Mouse (Mus musculus): ENCODE data around the gene Emg1. TPM values are rescaled to one million over a fixed set of nuclear protein-coding genes. Genes with fewer than 3 reads are reported as not detected.

Emg1 gene
- polyA plus RNA-seq, 1 experiment: 95.2 TPM

DNA sequence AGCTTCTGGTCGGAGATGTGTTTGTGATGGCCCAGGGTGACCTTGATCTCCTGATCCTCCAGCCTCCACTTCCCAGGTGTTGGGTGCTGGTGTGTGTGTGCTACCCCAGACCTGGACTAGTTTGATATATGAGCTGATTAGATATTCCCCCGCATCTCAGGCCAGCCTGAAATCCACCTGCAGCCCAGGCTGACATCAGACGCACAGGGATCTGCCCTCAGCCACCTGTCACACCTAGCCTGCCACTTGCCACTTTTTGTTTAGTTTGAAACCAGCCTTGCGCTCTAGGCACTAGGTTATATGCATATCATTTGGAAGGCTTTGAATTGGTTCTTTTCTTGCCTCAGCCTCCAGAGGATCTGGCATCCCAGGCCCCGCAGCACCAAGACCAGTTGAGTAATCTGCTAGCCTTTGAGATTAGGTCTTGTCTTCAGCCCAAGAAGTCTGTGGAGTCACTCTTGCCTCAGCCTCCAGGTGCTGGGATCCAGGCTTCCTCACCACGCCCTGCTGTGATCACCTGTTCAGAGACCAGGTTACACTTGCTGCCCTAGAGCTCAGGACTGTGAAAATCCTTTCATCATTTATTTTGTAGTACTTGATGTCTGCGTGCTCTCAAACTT, 41.6 kb downstream of the Emg1 start:
- no peak for TF ChIP-seq CTCF (IDR thresholded peaks at IDR 0.05; ENCODE audit: borderline replicate concordance, extremely low read depth, insufficient read depth, insufficient read length)
- TF ChIP-seq POLR2A (IDR thresholded peaks at IDR 0.05; ENCODE audit: borderline replicate concordance, extremely low read depth, insufficient read depth, insufficient read length, poor library complexity, severe bottlenecking): no peak
- DNase-seq (ENCODE audit: low read depth): no peak

DNA sequence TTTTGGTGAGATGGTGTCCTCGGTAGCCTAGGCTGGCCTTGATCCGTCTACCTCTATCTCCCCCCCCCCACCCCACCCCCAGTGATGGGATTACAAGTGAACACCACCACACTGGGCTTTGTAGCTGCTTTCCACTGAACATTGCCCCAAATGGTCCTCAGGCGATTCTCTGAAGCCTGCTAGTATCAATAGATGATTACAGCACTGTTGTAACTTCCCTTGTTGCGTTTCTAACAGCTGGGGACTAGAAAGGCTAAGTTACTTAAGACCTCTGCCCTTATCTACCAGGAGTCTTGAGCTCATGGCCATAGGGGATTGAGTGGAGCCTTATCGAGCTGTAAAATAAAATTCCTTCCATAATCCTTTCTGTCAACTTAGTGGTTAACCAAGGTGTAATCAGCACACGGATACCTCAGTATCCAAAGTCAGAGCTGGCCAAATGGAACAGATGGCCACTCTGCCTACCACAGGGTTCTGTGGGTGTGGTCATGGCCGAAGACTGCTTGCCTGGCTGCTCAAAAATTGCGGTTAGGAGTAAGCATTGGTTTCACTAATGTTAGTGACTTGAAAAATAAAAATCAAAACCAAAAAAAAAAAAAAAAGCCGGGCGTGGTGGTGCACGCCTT, 42.6 kb downstream of the Emg1 start:
- TF ChIP-seq CTCF (IDR thresholded peaks at IDR 0.05; ENCODE audit: borderline replicate concordance, extremely low read depth, insufficient read depth, insufficient read length) (no peak), POLR2A (IDR thresholded peaks at IDR 0.05; ENCODE audit: borderline replicate concordance, extremely low read depth, insufficient read depth, insufficient read length, poor library complexity, severe bottlenecking) (no peak)
- DNase-seq (ENCODE audit: low read depth): no peak

DNA sequence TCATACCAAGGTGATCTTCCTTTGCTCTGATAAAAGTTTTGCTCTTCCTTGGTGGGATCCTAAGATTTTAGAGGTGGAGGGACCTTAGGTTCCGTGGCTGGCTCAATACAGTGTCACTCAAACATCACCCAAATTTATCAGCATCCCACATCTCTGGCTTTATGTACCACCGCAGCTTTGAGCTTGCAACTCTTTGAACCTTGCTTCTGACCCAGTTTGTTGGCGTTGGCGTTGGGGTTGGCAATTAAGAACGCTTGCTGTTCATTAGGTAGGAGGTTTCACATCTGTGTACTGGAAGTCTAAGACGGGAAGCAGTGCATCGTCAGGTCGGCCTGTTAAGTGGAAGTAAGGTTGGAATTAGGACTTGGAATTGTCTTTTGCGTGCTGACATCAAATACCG, 47.0 kb downstream of the Emg1 start:
- TF ChIP-seq CTCF (IDR thresholded peaks at IDR 0.05; ENCODE audit: borderline replicate concordance, extremely low read depth, insufficient read depth, insufficient read length): no peak
- no peak for TF ChIP-seq POLR2A (IDR thresholded peaks at IDR 0.05; ENCODE audit: borderline replicate concordance, extremely low read depth, insufficient read depth, insufficient read length, poor library complexity, severe bottlenecking)
- no peak for DNase-seq (ENCODE audit: low read depth)

DNA sequence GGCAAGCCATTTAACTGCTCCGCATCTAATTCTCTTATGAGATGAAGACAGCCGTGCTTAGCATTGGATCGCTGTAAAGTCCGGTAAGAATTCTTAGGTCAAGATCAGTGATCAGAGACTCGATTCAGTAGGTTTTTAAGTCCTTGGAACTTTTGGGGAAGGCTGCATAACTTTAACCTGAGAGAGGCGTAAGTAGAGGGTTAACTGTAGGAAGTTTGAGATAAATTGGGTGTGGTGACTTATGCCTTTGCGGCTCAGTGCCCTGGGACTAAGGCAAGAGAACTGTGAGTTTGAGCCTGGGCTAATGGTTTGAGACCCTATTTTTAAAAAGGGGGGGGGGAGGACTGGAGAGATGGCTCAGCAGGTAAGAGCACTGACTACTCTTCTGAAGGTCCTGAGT, 47.7 kb downstream of the Emg1 start:
- DNase-seq (ENCODE audit: low read depth): no peak
- TF ChIP-seq POLR2A (IDR thresholded peaks at IDR 0.05; ENCODE audit: borderline replicate concordance, extremely low read depth, insufficient read depth, insufficient read length, poor library complexity, severe bottlenecking) (no peak), CTCF (IDR thresholded peaks at IDR 0.05; ENCODE audit: borderline replicate concordance, extremely low read depth, insufficient read depth, insufficient read length) (no peak)

DNA sequence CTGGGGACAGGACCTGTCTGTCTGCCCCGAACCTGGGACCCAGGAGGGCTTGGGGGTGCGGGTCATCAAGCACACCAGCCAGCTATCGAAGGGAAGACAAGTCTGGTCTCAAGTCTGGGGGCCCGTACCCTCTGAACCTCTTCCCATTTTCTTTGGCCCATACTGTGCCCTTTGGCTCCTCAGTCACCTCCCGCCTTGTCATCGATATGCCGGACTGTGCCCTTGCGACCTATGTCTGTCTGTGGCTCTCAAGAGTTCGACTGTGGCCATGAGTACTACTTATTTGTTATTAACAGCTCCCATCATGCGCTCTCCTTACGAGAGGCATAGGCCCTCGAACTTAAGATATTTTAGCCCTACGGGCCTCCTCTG, 48.6 kb downstream of the Emg1 start:
- TF ChIP-seq CTCF (IDR thresholded peaks at IDR 0.05; ENCODE audit: borderline replicate concordance, extremely low read depth, insufficient read depth, insufficient read length) (no peak), POLR2A (IDR thresholded peaks at IDR 0.05; ENCODE audit: borderline replicate concordance, extremely low read depth, insufficient read depth, insufficient read length, poor library complexity, severe bottlenecking) (no peak)
- no peak for DNase-seq (ENCODE audit: low read depth)

DNA sequence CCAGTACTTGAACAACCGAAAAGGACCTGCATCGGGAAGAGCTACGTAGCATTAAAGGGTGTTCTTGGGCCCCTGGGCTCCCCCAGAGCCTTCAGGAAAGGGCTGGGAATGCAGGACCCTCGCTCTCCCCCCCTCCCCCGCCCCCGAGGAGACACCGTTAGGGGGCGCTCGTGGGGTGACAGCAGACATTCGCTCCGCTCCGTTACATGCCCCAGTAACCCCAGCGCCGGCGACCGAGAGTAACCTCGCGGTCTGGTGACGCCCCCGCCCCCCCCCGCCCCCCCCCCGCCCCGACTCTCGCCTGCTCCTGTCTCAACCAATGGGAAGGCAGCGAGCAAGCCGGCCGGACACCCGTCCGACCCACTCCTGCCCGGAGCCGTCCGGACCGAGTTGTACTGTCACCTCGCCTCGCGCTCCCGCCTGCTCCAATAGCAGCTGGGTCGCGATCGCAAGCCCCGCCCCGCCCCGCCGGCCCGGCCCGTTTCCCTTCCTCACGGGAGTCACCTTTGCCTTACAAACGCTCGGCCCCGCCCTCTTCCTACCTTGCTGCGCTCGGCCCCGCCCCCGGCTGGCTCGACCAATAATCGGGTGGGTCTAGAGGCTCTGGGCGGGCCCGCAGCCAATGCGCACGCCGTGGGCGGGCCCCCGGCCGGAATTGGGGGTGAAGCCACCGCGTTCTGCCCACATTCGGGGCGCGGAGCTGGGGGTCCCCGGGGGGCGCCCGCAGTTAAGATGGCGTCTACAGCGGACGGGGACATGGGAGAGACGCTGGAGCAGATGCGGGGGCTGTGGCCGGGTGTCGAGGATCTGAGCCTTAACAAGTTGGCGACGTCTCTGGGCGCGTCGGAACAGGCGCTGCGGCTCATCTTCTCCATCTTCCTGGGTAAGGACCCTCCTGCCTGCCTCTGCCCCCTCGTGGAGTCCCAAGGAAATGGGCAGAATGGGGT, 49.2 kb downstream of the Emg1 start, which contains the start of gene Lpcat3:
Gene Lpcat3, plus strand, starts transcription at position 551 of the 947 bp plus-strand sequence.
- peak; percentile 98 for DNase-seq (ENCODE audit: low read depth)
- peak; percentile 68 for TF ChIP-seq CTCF (IDR thresholded peaks at IDR 0.05; ENCODE audit: borderline replicate concordance, extremely low read depth, insufficient read depth, insufficient read length)
- TF ChIP-seq POLR2A (IDR thresholded peaks at IDR 0.05; ENCODE audit: borderline replicate concordance, extremely low read depth, insufficient read depth, insufficient read length, poor library complexity, severe bottlenecking): peak; percentile 28; the same call in 1 of the 2 replicates

DNA sequence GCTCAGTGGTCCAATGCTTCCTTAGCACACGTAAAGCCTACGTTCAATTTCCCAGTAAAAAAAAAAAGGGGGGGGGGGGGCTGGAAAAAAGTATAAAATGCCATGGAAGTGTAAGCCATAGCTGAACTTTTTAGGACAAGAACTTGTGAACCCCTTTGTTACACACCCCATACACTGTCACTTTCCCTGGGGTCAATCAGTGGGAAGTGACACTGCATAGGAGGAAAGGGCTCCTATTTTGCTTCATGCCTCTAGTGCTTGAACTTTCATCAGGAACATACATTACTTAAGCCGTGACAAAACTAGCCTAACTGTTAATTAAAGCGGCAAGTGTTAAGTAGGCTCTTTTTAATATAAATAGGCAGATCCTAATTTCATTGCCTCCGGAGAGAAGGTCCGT, 50.0 kb downstream of the Emg1 start:
- no peak for DNase-seq (ENCODE audit: low read depth)
- TF ChIP-seq POLR2A (IDR thresholded peaks at IDR 0.05; ENCODE audit: borderline replicate concordance, extremely low read depth, insufficient read depth, insufficient read length, poor library complexity, severe bottlenecking) (no peak), CTCF (IDR thresholded peaks at IDR 0.05; ENCODE audit: borderline replicate concordance, extremely low read depth, insufficient read depth, insufficient read length) (no peak)

DNA sequence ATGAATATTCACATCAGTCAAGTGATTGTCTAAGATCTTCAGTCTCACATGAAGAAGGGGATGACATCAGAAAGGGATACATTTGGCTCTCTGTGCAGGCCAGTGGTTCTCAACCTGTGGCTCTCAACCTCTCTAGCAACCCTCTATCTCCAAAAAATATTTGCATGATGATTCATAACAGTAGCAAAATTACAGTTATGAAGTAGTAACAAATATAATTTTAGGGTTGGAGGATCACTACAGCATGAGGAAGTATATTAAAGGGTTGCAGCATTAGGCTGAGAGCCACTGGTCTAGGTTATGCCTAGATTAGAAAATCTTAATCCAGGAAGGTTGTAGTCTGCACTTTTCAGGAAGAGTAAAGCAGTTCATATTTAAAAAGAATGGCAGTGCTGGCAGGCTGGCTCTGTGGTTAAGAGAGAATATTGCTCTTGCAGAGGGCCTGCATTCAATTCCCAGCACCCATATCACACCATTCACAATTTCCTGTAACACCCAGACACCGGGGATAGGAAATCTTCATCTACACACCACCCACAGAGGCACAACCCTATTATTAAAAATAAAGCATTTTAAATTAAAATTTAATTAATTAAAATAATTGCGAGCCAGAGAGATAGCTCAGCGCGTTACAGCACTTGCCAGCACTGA, 50.7 kb downstream of the Emg1 start:
- no peak for TF ChIP-seq CTCF (IDR thresholded peaks at IDR 0.05; ENCODE audit: borderline replicate concordance, extremely low read depth, insufficient read depth, insufficient read length)
- TF ChIP-seq POLR2A (IDR thresholded peaks at IDR 0.05; ENCODE audit: borderline replicate concordance, extremely low read depth, insufficient read depth, insufficient read length, poor library complexity, severe bottlenecking): no peak
- DNase-seq (ENCODE audit: low read depth): no peak

DNA sequence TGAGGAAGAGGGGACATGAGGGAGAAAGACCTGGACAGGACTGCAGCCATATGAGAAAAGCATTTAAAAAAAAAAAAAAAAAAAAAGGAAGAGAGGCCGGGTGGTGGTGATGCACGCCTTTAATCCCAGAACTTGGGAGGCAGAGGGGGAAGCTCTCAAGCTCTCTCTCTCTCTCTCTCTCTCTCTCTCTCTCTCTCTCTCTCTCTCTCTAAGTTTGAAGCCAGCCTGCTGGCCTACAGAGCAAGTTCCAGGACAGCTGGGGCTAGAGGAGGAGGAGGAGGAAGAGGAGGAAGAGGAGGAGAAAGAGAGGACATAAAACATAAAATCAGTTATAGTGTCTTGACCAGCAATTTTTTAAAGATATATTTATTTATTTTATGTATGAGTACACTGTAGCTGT, 53.9 kb downstream of the Emg1 start:
- DNase-seq (ENCODE audit: low read depth): no peak
- TF ChIP-seq POLR2A (IDR thresholded peaks at IDR 0.05; ENCODE audit: borderline replicate concordance, extremely low read depth, insufficient read depth, insufficient read length, poor library complexity, severe bottlenecking) (no peak), CTCF (IDR thresholded peaks at IDR 0.05; ENCODE audit: borderline replicate concordance, extremely low read depth, insufficient read depth, insufficient read length) (no peak)

DNA sequence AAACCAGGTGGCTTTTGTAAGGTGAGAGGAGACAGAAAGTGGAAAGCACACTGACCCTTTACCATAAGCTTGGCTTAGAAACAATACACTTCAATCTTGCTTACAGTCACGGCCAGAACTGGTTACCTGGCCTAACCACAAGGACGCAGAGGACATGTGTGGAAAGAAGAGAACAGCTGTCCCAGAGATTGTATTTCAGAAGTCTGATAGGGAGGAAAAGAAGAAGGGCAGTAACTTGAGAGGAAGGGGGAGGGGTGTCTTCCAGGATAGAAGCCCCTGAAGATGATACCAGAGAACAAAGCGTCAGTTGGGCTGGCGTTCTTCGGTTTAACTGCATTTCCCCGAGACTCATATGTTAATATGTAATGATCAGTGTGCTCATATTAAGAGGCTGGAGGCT, 56.1 kb downstream of the Emg1 start:
- TF ChIP-seq CTCF (IDR thresholded peaks at IDR 0.05; ENCODE audit: borderline replicate concordance, extremely low read depth, insufficient read depth, insufficient read length): no peak
- TF ChIP-seq POLR2A (IDR thresholded peaks at IDR 0.05; ENCODE audit: borderline replicate concordance, extremely low read depth, insufficient read depth, insufficient read length, poor library complexity, severe bottlenecking): no peak
- no peak for DNase-seq (ENCODE audit: low read depth)

Other genes starting within 250 kb of the Emg1 start
- 79.6 and 109 TPM in 2 replicates for gene Clstn3, start 247.4 kb downstream of the Emg1 start, polyA plus RNA-seq (2012; rRNA removed)
- gene C1rl, start 219.1 kb downstream of the Emg1 start, polyA plus RNA-seq (2012; rRNA removed): 0.04 and 0.10 TPM in 2 replicates
- 0.15 and 0.22 TPM in 2 replicates for gene C1ra, start 199.8 kb downstream of the Emg1 start, polyA plus RNA-seq (2012; rRNA removed)
- 0.54 and 0.57 TPM in 2 replicates for gene C1s1, start 169.8 kb downstream of the Emg1 start, polyA plus RNA-seq (2012; rRNA removed)
- not detected in 2 replicates for gene C1rb, start 141.9 kb downstream of the Emg1 start, polyA plus RNA-seq (2012; rRNA removed)
- 0.31 and 0.32 TPM in 2 replicates for gene C1s2, start 76.1 kb downstream of the Emg1 start, polyA plus RNA-seq (2012; rRNA removed)
- gene Lpcat3, start 49.2 kb downstream of the Emg1 start, polyA plus RNA-seq (2012; rRNA removed): 54.8 and 58.7 TPM in 2 replicates
- gene Phb2, start 158 bp upstream of the Emg1 start, polyA plus RNA-seq (2012; rRNA removed): 168 and 174 TPM in 2 replicates
- 2.6 and 2.9 TPM in 2 replicates for gene Ptpn6, start 26.5 kb upstream of the Emg1 start, polyA plus RNA-seq (2012; rRNA removed)
- 429 and 583 TPM in 2 replicates for gene Grcc10, start 29.2 kb upstream of the Emg1 start, polyA plus RNA-seq (2012; rRNA removed)
- not detected in 2 replicates for gene Gm45234, start 43.8 kb upstream of the Emg1 start, polyA plus RNA-seq (2012; rRNA removed)
- 62.8 and 136 TPM in 2 replicates for gene Atn1, start 44.3 kb upstream of the Emg1 start, polyA plus RNA-seq (2012; rRNA removed)
- gene Eno2, start 57.5 kb upstream of the Emg1 start, polyA plus RNA-seq (2012; rRNA removed): 48.6 and 69.6 TPM in 2 replicates
- 5.6 and 8.7 TPM in 2 replicates for gene Lrrc23, start 67.5 kb upstream of the Emg1 start, polyA plus RNA-seq (2012; rRNA removed)
- gene Spsb2, start 96.5 kb upstream of the Emg1 start, polyA plus RNA-seq (2012; rRNA removed): 5.3 and 5.7 TPM in 2 replicates
- 318 and 333 TPM in 2 replicates for gene Tpi1, start 102.1 kb upstream of the Emg1 start, polyA plus RNA-seq (2012; rRNA removed)
- 157 and 162 TPM in 2 replicates for gene Usp5, start 117.3 kb upstream of the Emg1 start, polyA plus RNA-seq (2012; rRNA removed)
- gene Cdca3, start 117.4 kb upstream of the Emg1 start, polyA plus RNA-seq (2012; rRNA removed): 49.5 and 122 TPM in 2 replicates
- 1.9 and 2.6 TPM in 2 replicates for gene Gnb3, start 128.1 kb upstream of the Emg1 start, polyA plus RNA-seq (2012; rRNA removed)
- 123 and 173 TPM in 2 replicates for gene P3h3, start 145.6 kb upstream of the Emg1 start, polyA plus RNA-seq (2012; rRNA removed)
- 107 and 117 TPM in 2 replicates for gene Gpr162, start 151.8 kb upstream of the Emg1 start, polyA plus RNA-seq (2012; rRNA removed)
- gene Cd4, start 176.0 kb upstream of the Emg1 start, polyA plus RNA-seq (2012; rRNA removed): 0.09 and 0.14 TPM in 2 replicates
- gene Lag3, start 199.5 kb upstream of the Emg1 start, polyA plus RNA-seq (2012; rRNA removed): 3.8 and 4.5 TPM in 2 replicates
- gene Ptms, start 207.9 kb upstream of the Emg1 start, polyA plus RNA-seq (2012; rRNA removed): 2,630 and 3,258 TPM in 2 replicates
- 551 and 626 TPM in 2 replicates for gene Mlf2, start 219.2 kb upstream of the Emg1 start, polyA plus RNA-seq (2012; rRNA removed)